Mouse (Mus musculus): Measurements from ENCODE around the gene Rell1.

The Rell1 gene

GRCm38 (mm10) chr5:63968443-63969415 lies at the start of gene Rell1:
Gene Rell1, minus strand, starts transcription at chr5:63968897.
- peak; percentile 99 for DNase-seq

DNA sequence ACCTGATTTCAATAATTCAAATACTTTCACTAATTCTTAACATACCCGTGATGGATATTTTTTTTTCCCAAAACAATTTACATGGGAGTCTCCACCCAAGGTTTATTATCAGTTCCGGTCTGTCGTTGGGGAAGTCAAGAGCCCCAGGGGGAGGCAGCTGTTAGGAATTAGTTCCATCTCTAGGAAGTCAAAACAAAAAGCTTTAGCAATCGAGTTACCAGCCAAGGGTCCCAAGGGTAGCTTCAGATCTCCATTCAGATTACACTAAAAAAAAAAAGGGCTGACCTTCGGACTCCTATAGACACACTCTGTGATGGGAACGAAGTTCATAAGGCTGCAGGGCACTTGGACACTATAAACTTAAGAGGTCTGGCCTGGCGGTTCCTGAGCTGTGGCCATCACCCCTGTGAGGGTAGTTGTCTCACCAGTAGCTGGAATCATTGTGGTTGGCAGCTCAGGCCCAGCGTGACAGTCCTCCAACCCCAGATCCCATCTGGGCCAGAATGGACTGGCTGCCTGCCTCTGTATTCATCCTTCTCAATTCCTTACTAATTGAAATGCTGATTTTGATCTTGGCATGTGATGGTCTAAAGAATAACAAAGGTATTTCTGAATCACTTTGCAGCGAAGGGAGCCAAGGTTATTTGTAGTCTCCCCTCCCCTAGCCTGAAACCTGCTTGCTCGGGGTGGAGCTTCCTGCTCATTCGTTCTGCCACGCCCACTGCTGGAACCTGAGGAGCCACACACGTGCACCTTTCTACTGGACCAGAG lies 44.1 kb upstream of the Rell1 start:
- no peak for DNase-seq

- no peak for DNase-seq
Measured at GRCm38 (mm10) chr5:64006548-64006947, 37.9 kb upstream of the Rell1 start.

DNA sequence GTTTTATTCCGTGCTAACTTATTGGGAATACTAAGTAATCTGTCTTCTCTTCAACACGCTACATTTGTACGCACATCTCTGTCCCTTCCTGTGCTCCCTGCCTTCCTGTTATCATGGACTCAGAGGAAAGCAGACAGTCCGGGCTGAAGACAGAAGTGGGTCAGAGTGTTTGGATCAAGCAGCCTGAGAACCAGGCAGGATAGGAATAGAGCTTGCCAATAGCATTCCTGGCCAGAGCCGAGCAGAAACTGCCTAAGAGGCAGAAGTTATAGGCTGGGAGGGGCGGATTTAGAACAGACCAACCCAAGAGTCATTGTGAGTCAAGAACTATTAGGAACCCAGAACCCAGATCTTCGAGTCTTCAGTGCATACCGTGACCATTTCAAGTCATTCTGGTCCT lies 34.6 kb upstream of the Rell1 start:
- no peak for DNase-seq

- DNase-seq = no peak
Measured at GRCm38 (mm10) chr5:63993865-63994264, 25.2 kb upstream of the Rell1 start.

GRCm38 (mm10) chr5:63990675-63991074 lies 22.0 kb upstream of the Rell1 start:
- no peak for DNase-seq

DNA sequence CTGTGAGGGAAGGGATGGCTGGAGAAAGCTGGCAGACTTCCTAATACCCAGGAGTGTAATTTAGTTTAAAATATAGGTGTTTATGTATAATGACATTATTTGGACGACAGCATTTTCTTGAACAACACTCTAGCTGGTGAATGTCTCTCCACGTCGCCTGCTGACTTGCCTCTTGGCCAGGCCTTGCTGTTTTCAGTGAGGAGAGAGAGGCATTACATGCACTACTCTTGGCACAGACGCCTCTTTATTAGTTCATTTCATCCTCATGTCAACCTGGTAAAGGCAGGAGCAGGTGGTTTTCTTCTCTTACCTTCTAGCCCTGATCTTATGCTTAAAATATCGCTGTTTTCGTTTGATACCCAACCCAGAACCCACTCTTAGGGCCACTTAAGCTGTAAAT lies 17.6 kb upstream of the Rell1 start:
- DNase-seq = peak in 1 of 2 experiments; percentile 44

DNA sequence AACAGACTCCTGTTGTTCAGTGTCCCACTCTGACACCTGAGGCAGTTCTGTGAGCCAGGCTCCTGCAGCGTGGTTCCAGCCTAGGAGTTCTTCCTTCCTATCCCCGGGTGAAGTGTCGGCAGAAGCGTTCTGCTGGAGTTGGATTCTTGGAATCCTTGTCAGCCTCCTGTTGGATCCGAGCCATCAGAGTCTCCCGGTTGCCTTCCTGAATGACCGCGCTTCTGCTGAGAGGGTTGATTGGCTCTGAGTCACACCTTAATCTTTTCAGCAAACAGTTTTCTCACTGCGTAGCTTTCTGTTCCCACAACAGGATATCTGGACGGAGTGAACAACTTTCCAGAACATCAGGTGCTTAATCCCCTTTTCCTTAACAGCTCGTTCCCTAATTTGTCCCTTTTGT lies 13.6 kb upstream of the Rell1 start:
- peak; percentile 42 to 46 for DNase-seq

GRCm38 (mm10) chr5:63970991-63971390 lies 2.3 kb upstream of the Rell1 start:
- no peak for DNase-seq

DNA sequence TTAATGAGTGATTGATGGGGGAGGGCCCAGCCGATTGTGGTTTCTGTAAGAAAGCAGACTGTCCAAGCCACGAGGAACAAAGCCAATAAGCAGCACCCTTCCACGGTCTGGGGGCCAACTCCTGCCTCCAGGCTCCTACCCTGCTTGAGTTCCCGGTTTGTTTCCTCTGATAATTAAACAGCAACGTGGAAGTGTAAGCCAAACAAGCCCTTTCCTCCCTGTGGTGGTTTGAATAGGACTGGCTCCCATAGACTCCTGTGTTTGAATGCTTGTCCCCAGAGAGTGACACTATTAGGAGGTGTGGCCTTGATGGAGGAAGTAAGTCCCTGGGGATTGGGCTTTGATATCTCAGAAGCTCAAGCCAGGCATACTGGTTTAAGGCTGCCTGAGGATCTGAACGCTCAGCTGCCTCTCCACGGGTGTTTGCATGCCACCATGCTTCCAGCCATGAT lies 1.6 kb upstream of the Rell1 start:
- DNase-seq = no peak

DNA sequence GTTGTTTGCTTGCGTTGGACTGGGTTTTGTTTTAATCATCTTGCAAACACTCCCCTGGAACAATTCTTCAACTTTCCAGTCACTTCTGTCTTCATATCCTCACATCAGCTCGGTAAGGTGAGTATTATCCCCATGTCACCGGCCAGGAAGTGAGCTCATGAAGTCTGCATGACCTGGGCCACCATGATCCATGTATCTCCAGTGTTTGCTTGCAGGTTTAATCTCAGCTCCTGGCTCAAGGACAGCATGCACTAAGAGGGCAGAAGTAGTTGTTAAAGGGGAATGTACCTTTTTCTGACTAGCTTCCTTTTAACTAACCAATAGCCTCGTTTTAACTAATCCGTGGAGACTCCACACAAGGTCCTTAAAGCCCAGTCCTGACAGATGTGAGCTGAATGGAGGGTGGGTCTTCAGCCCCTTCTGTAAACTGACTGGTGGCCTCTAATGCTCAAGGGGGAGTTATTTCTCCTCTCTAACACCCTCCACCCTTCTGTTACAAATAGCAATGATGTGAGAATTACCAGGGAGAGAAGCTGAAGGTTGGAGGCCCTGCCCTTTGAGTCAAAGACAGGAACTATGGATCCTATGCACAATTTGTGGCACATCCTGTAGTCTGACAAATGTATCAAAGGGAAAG lies 897 bp upstream of the Rell1 start:
- DNase-seq = peak in 1 of 2 experiments; percentile 42

- DNase-seq = peak; percentile 50 to 58
Measured at GRCm38 (mm10) chr5:63967591-63968141, 1.0 kb downstream of the Rell1 start.

DNA sequence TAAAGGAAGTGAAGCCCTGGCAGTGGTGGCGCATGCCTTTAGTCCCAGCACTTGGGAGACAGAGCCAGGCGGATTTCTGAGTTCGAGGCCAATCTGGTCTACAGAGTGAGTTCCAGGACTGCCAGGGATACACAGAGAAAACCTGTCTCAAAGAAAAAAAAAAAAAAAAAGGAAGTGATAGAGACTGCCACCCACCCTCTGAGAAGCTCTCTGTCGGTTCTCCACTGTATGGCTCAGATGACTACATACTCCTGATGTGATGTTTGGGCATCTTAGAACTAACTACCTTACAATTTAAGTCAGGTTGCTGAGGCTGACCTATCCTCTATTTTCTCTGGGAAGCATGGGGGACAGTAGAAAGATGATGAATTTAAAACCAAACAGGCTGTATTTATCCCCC lies 2.3 kb downstream of the Rell1 start:
- no peak for DNase-seq

GRCm38 (mm10) chr5:63965946-63966345 lies 2.8 kb downstream of the Rell1 start:
- peak in 1 of 2 experiments; percentile 30 for DNase-seq

DNA sequence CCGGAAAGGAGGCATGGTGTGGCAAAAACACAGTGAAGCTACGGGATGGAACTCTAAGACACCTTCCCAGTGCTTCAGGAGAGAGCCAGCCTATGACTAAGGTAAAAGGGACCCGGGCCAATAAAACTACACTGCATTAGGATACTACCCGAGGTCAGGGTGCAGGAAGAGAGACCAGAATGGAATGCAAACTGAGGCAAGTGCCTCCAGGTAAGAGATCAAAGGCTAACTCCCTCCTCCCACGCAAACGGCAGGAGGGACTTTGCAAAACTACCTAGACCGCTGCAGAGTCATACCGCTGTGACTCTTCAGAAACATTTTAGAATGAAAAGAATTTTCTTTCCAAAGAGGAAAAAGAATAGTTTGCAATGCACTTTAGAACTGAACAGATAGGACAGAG lies 4.1 kb downstream of the Rell1 start:
- DNase-seq = no peak

DNA sequence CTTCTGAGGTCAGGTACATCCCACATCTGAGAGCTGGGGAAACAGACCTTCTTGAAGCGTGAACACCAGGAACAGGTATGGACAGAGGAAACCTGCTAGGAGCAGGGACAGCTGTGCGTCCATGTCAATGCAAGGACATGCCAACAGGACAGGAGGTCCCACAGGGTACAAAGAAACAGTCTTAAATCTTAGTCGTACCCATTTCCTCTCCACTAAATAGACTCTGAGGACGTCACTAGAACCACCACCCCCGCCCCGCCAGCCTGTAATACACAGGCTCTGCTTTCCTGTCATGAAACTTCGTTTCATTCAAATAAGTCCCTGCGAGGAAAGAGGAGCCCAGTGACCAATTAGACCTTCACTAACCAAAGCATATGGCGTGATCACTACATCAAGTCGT lies 7.0 kb downstream of the Rell1 start:
- no peak for DNase-seq

- no peak for DNase-seq
Measured at GRCm38 (mm10) chr5:63960565-63960964, 8.1 kb downstream of the Rell1 start.

DNA sequence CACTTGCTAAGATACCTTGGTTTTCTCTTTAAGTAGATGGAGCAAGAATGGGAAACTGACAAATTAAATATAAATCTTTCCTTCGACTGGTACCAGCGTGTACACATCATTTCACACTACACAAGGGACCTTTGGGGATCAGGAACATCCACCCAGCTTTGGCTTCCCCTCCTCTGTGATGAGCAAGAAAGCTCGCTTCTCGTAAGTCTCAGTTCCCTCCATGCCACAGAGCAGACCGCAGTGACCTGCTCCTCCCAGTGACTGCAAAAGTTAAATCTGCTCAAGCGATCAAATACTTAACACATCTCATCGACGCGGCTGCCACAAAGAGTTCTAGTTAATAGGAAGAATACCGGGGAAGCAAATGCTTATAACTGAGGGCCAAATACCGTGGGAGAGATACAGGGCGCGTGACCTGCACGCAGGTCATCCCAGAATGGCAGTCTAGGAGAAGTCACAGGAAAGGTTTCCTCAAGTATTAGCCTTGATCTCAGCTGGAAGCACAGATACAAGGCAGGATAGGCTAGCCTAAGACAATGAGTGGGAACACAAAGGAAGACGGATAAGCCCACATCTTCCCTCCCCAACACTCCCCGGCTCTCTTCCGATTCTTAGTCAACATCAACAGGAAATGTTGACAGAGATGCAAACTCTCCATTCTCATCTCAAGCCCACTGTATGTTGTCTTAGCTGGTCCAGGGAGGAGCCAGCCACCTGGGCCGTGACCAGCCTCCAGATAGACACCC lies 9.6 kb downstream of the Rell1 start:
- no peak for DNase-seq

- peak; percentile 75 to 77 for DNase-seq
Measured at GRCm38 (mm10) chr5:63957607-63958006, 11.1 kb downstream of the Rell1 start.

GRCm38 (mm10) chr5:63956411-63956810 lies 12.3 kb downstream of the Rell1 start:
- no peak for DNase-seq

GRCm38 (mm10) chr5:63953401-63954032 lies 15.2 kb downstream of the Rell1 start:
- DNase-seq = no peak

GRCm38 (mm10) chr5:63952039-63952438 lies 16.7 kb downstream of the Rell1 start:
- no peak for DNase-seq

Data from cerebellum, adult 18-20 months (tissue).